Mouse (Mus musculus) bone marrow macrophage, adult 2 months (primary cell): ENCODE results near the gene Trim56.

ENCODE experiments used
- CTCF ChIP-seq: IDR thresholded peaks from 2 replicates; pipeline ENCODE4 v1.5.1; 2012; ENCODE audit warnings: low read depth, mild to moderate bottlenecking, low read length, moderate library complexity
- POLR2A ChIP-seq: IDR thresholded peaks from 2 replicates; pipeline ENCODE4 v1.6.1; 2012; ENCODE audit warnings: mild to moderate bottlenecking, low read depth, low read length, borderline replicate concordance

GRCm38 (mm10) chr5:137093720-137094119, 22.3 kb downstream of the Trim56 start:
- TF ChIP-seq POLR2A: no peak
- TF ChIP-seq CTCF: no peak
